In the genomic region with DNA sequence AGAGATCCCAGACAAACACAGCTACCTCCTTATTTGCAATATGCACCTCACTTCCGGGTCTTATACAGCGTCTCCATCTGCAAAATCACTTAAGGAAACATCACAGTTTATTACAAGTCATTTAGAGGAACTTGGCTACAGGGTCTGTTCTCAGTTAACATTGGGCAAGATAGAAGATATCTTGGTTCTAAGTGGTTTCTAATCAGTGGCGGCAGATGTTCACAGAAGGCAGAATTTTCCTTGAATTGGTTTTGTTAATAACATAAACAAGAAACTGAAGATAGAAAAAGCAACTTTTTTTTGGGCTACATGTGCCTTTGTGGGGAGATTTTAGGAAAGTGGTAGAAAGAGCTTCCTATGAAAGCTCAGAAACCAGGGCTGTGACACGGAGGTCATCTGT, we compare ENCODE assay signal across 34 mouse cellular contexts. TPM values are rescaled to one million over a fixed set of nuclear protein-coding genes. Genes with fewer than 3 reads are reported as not detected.
"Had no signal": no experiment of that assay in that cellular context is flagged by ENCODE, and none has a peak within 500 bp of the region (broad histone marks: within the 10 kb centered on the region; RNA-seq: fewer than 3 reads in every experiment).

No protein-coding gene starts in this region.

- H3K27me3 ChIP-seq: embryonic facial prominence, embryonic 12.5 days; embryonic facial prominence, embryonic 13.5 days; embryonic facial prominence, embryonic 15.5 days; forebrain, embryonic 12.5 days; forebrain, embryonic 13.5 days; forebrain, embryonic 15.5 days had no signal

- H3K4me3 ChIP-seq: embryonic facial prominence, embryonic 10.5 days; embryonic facial prominence, embryonic 12.5 days; embryonic facial prominence, embryonic 13.5 days; embryonic facial prominence, embryonic 15.5 days; erythroblast, embryonic 14.5 days; forebrain, embryonic 10.5 days; forebrain, embryonic 12.5 days; forebrain, embryonic 13.5 days; forebrain, embryonic 15.5 days; gastrocnemius, adult 2 months; heart, adult 2 months had no signal

- ATAC-seq: forebrain, embryonic 13.5 days; forebrain, embryonic 14.5 days; forebrain, embryonic 15.5 days; forebrain, embryonic 16.5 days; forebrain, postnatal 0 days had no signal

- H3K4me2 ChIP-seq: embryonic facial prominence, embryonic 12.5 days; embryonic facial prominence, embryonic 13.5 days; embryonic facial prominence, embryonic 15.5 days; forebrain, embryonic 12.5 days; forebrain, embryonic 13.5 days; forebrain, embryonic 15.5 days had no signal

- H3K27ac ChIP-seq: embryonic facial prominence, embryonic 10.5 days; embryonic facial prominence, embryonic 12.5 days; embryonic facial prominence, embryonic 13.5 days; embryonic facial prominence, embryonic 15.5 days; forebrain, embryonic 10.5 days; forebrain, embryonic 12.5 days; forebrain, embryonic 13.5 days; forebrain, embryonic 15.5 days; gastrocnemius, adult 2 months; heart, adult 2 months had no signal

- DNase-seq: cerebellum, adult 9-10 months; cerebellum, adult 9-11 months; cerebellum, postnatal 10 days; cerebellum, postnatal 14 days; cerebellum, postnatal 25 days; cerebellum, postnatal 36 days; embryo, embryonic 11 days; forebrain, postnatal 0 days; gastrocnemius, adult 2 months; gastrocnemius, postnatal 10 days; gastrocnemius, postnatal 14 days; gastrocnemius, postnatal 25 days; gastrocnemius, postnatal 36 days; heart, adult 11 months; heart, adult 18-20 months; heart, adult 2 months had no signal

- H3K4me1 ChIP-seq: embryonic facial prominence, embryonic 10.5 days; embryonic facial prominence, embryonic 12.5 days; embryonic facial prominence, embryonic 13.5 days; embryonic facial prominence, embryonic 15.5 days; forebrain, embryonic 10.5 days; forebrain, embryonic 12.5 days; forebrain, embryonic 13.5 days; forebrain, embryonic 15.5 days had no signal

- H3K36me3 ChIP-seq: embryonic facial prominence, embryonic 10.5 days; embryonic facial prominence, embryonic 12.5 days; embryonic facial prominence, embryonic 13.5 days; embryonic facial prominence, embryonic 15.5 days; forebrain, embryonic 10.5 days; forebrain, embryonic 12.5 days; forebrain, embryonic 15.5 days had no signal

- H3K9me3 ChIP-seq: embryonic facial prominence, embryonic 10.5 days; embryonic facial prominence, embryonic 12.5 days; embryonic facial prominence, embryonic 13.5 days; embryonic facial prominence, embryonic 15.5 days; forebrain, embryonic 10.5 days; forebrain, embryonic 12.5 days; forebrain, embryonic 13.5 days; forebrain, embryonic 15.5 days had no signal

- H3K9ac ChIP-seq: embryonic facial prominence, embryonic 12.5 days; embryonic facial prominence, embryonic 13.5 days; embryonic facial prominence, embryonic 15.5 days; forebrain, embryonic 12.5 days; forebrain, embryonic 13.5 days; forebrain, embryonic 15.5 days; forebrain, postnatal 0 days had no signal

RNA-seq across cellular contexts. Expression of gene Gpr139, which starts 38.3 kb away (rescaled TPM):
- total RNA-seq: common myeloid progenitor, adult 5-6 weeks; gastrocnemius, adult 18-20 months; gastrocnemius, adult 2 months; gastrocnemius, adult 8-10 months; gastrocnemius, postnatal 10 days; gastrocnemius, postnatal 14 days; gastrocnemius, postnatal 25 days; gastrocnemius, postnatal 36 days; gastrocnemius, postnatal 4 days; granulocyte monocyte progenitor cell, adult 5-6 weeks; heart, adult 18-20 months; heart, adult 2 months; heart, adult 8-10 months had no signal
- polyA plus RNA-seq: embryonic facial prominence, embryonic 15.5 days; erythroblast, embryonic 14.5 days; gonadal fat pad, adult 2 months; heart, adult 2 months had no signal
